Mouse (Mus musculus) lung, postnatal 0 days (tissue): ENCODE results near the gene Lenep. TPM values are rescaled to one million over a fixed set of nuclear protein-coding genes. Genes with fewer than 3 reads are reported as not detected.
"Not testable (repeated sequence)": the region's sequence is repeated elsewhere in the genome, so short reads cannot be mapped to it uniquely, and the experiment has no call there.

Experiments
- ATAC-seq: fragments of 200-750 bp; cut with Nextera tagmentation; 2 replicates; pipeline ENCODE4 v1.8.0; 2017; ENCODE audit warnings: moderate library complexity
- DNase-seq: peaks from one replicate; pipeline ENCODE4 v3.0.0-alpha.2; 2016; ENCODE audit warnings: low spot score
- H3K27ac ChIP-seq: fragments of 300-500 bp; sonication (generic); 2 replicates; pipeline ENCODE4 v1.5.1; 2014; ENCODE audit warnings: antibody characterized with exemption, mild to moderate bottlenecking, low read length, mixed read lengths
- H3K27me3 ChIP-seq: fragments of 300-500 bp; sonication (generic); replicated peaks from 2 replicates; pipeline ENCODE4 v1.6.1; 2014; ENCODE audit warnings: low read length, mixed read lengths; ENCODE audit not compliant: insufficient read depth
- H3K36me3 ChIP-seq: fragments of 300-500 bp; sonication (generic); 2 replicates; pipeline ENCODE4 v1.6.1; 2014; ENCODE audit warnings: low read length, mixed read lengths; ENCODE audit not compliant: insufficient read depth
- H3K4me1 ChIP-seq: fragments of 300-500 bp; sonication (generic); 2 replicates; pipeline ENCODE4 v1.6.1; 2014; ENCODE audit warnings: antibody characterized with exemption, low read depth, low read length, mixed read lengths; ENCODE audit not compliant: insufficient read depth
- H3K4me2 ChIP-seq: fragments of 300-500 bp; sonication (generic); replicated peaks from 2 replicates; pipeline ENCODE4 v1.6.1; 2014; ENCODE audit warnings: low read depth, mild to moderate bottlenecking, low read length, moderate library complexity, mixed read lengths
- H3K4me3 ChIP-seq: fragments of 300-500 bp; sonication (generic); 2 replicates; pipeline ENCODE4 v1.5.1; 2014; ENCODE audit warnings: low read depth, low read length
- H3K9ac ChIP-seq: fragments of 300-500 bp; sonication (generic); replicated peaks from 2 replicates; pipeline ENCODE4 v1.6.1; 2014; ENCODE audit warnings: low read depth, mild to moderate bottlenecking
- H3K9me3 ChIP-seq: fragments of 300-500 bp; sonication (generic); 2 replicates; pipeline ENCODE4 v1.6.1; 2016; ENCODE audit warnings: low read length, mixed read lengths
- CTCF ChIP-seq: IDR thresholded peaks from 2 replicates; pipeline ENCODE4 v1.5.1; 2016; ENCODE audit warnings: antibody characterized with exemption, mild to moderate bottlenecking
- EP300 ChIP-seq: IDR thresholded peaks from 2 replicates; pipeline ENCODE4 v1.6.1; 2016; ENCODE audit warnings: antibody characterized with exemption, mild to moderate bottlenecking, control low read depth
- WGBS: fragments of 180-500 bp; shearing (Covaris S2); extraction: QIAGEN DNeasy Blood & Tissue Kit; methylation state at CpG from one replicate; pipeline ENCODE4 v1.1.7; 2014; 5-methylcytosine and 5-hydroxymethylcytosine counted together
- polyA plus RNA-seq: library from polyadenylated mRNA; unstranded; fragments of >200 nt; fragmentation: Nextera tagmentation; extraction: Ambion mirVana; gene quantifications from 2 replicates; pipeline ENCODE4 v1.2.1, GENCODE M21; 2015

Lenep gene
- polyA plus RNA-seq, 1 experiment from 2014 or later = not detected

GRCm38 (mm10) chr3:89436176-89437113 lies 33.9 kb upstream of the Lenep start, which contains the start of gene Pbxip1:
Gene Pbxip1, plus strand, starts transcription at chr3:89436706.
- Histone ChIP-seq H3K4me3 (peak within 1 kb of the TSS; percentile 44), H3K4me2 (peak within 1 kb of the TSS; percentile 63), H3K4me1 (peaks cover 10% of the 10 kb centered on the region), H3K9me3 (no peaks in the 10 kb centered on the region), H3K27ac (peak within 1 kb of the TSS; percentile 84), H3K27me3 (no peaks in the 10 kb centered on the region), H3K9ac (peak within 1 kb of the TSS; percentile 45), H3K36me3 (peaks cover 14% of the 10 kb centered on the region)
- WGBS = 6% methylated on average over 16 of the region's 16 CpGs
- TF ChIP-seq CTCF = no peak
- TF ChIP-seq EP300 = no peak
- DNase-seq (peak; percentile 96), ATAC-seq (peak; percentile 91)

GRCm38 (mm10) chr3:89435041-89435440 lies 32.4 kb upstream of the Lenep start:
- DNase-seq (no peak), ATAC-seq (no peak)
- peaks cover 17% of the 10 kb centered on the region for H3K4me1 ChIP-seq
- no peaks in the 10 kb centered on the region for H3K27me3 ChIP-seq
- H3K4me2 ChIP-seq = no peak overlapping the region
- TF ChIP-seq CTCF (no peak), EP300 (no peak)
- no peak overlapping the region for H3K4me3 ChIP-seq
- H3K9me3 ChIP-seq = no peaks in the 10 kb centered on the region
- no peak overlapping the region for H3K9ac ChIP-seq
- peaks cover 14% of the 10 kb centered on the region; the same call in 1 of the 2 replicates for H3K36me3 ChIP-seq
- no peak overlapping the region for H3K27ac ChIP-seq
- 76% methylated on average over 7 of the region's 7 CpGs for WGBS

GRCm38 (mm10) chr3:89434532-89434931 lies 31.9 kb upstream of the Lenep start:
- Histone ChIP-seq H3K4me2 (no peak overlapping the region), H3K27ac (no peak overlapping the region), H3K4me1 (peaks cover 17% of the 10 kb centered on the region), H3K27me3 (no peaks in the 10 kb centered on the region), H3K4me3 (no peak overlapping the region), H3K36me3 (peaks cover 14% of the 10 kb centered on the region; the same call in 1 of the 2 replicates), H3K9me3 (no peaks in the 10 kb centered on the region), H3K9ac (no peak overlapping the region)
- DNase-seq = no peak
- 71% methylated on average over 11 of the region's 11 CpGs for WGBS
- TF ChIP-seq EP300 (no peak), CTCF (no peak)
- ATAC-seq = no peak

DNA sequence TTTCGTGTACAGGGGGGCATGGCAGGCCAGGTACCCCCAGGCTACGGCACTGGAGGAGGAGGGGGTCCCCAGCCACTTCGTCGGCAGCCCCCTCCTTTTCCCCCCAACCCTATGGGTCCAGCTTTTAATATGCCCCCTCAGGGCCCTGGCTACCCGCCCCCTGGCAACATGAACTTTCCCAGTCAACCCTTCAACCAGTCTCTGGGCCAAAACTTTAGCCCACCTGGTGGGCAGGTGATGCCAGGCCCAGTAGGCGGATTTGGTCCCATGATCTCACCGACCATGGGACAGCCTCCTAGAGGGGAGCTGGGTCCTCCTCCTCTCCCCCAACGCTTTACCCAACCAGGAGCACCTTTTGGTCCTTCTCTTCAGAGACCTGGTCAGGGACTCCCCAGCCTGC lies 30.0 kb upstream of the Lenep start:
- H3K9ac ChIP-seq = no peak overlapping the region
- no peak for TF ChIP-seq EP300
- no peak for TF ChIP-seq CTCF
- H3K9me3 ChIP-seq = no peaks in the 10 kb centered on the region
- no peak overlapping the region for H3K27ac ChIP-seq
- ATAC-seq = no peak
- H3K36me3 ChIP-seq = peaks cover 19% of the 10 kb centered on the region; the same call in 1 of the 2 replicates
- WGBS = 93% methylated on average over 8 of the region's 8 CpGs
- H3K4me2 ChIP-seq = no peak overlapping the region
- no peak overlapping the region for H3K4me3 ChIP-seq
- no peak for DNase-seq
- H3K4me1 ChIP-seq = peaks cover 17% of the 10 kb centered on the region
- no peaks in the 10 kb centered on the region for H3K27me3 ChIP-seq

- peak within 1 kb of the TSS; percentile 76 for H3K27ac ChIP-seq
- DNase-seq = peak; percentile 99
- H3K9me3 ChIP-seq = no peaks in the 10 kb centered on the region
- peaks cover 26% of the 10 kb centered on the region for H3K36me3 ChIP-seq
- H3K4me2 ChIP-seq = peak within 1 kb of the TSS; percentile 95
- no peaks in the 10 kb centered on the region for H3K27me3 ChIP-seq
- TF ChIP-seq EP300 (no peak), CTCF (0 out of 2 replicates have a peak, but pooled peaks have one; percentile 24)
- H3K9ac ChIP-seq = peak within 1 kb of the TSS; percentile 80
- H3K4me1 ChIP-seq = peaks cover 7% of the 10 kb centered on the region; the same call in 1 of the 2 replicates
- peak; percentile 99 for ATAC-seq
- H3K4me3 ChIP-seq = peak within 1 kb of the TSS; percentile 90
- 2% methylated on average over 62 of the region's 68 CpGs for WGBS
Measured at GRCm38 (mm10) chr3:89430171-89431159, 27.9 kb upstream of the Lenep start, which contains the start of gene Pygo2. Gene Pygo2, plus strand, starts transcription at chr3:89430214.

- not testable (repeated sequence) for H3K4me2 ChIP-seq, H3K4me1 ChIP-seq, H3K9me3 ChIP-seq, H3K27ac ChIP-seq, H3K27me3 ChIP-seq, H3K9ac ChIP-seq, DNase-seq, H3K4me3 ChIP-seq, ATAC-seq
- WGBS = 93% methylated on average over 7 of the region's 7 CpGs
- H3K36me3 ChIP-seq = peaks cover 30% of the 10 kb centered on the region
Measured at GRCm38 (mm10) chr3:89429021-89429420, 26.4 kb upstream of the Lenep start.
